Mouse (Mus musculus) urinary bladder, postnatal 25 days (tissue): Measurements from ENCODE around the gene Malsu1.

ENCODE experiments used
- DNase-seq: peaks from one replicate; pipeline ENCODE4 v3.0.0; 2022; ENCODE audit warnings: low spot score

Malsu1 gene

GRCm38 (mm10) chr6:49073304-49074116 is at the start of gene Malsu1:
Malsu1 (plus strand) TSS chr6:49073795.
- DNase-seq: peak; percentile 94

GRCm38 (mm10) chr6:49025290-49025689 is 48.3 kb upstream of the Malsu1 start:
- no peak for DNase-seq

GRCm38 (mm10) chr6:49026496-49026895 is 47.1 kb upstream of the Malsu1 start:
- no peak for DNase-seq

GRCm38 (mm10) chr6:49028019-49028418 is 45.6 kb upstream of the Malsu1 start:
- no peak for DNase-seq

- no peak for DNase-seq
These were observed 44.9 kb upstream of the Malsu1 start for GRCm38 (mm10) chr6:49028708-49029107.

GRCm38 (mm10) chr6:49031230-49031629 is 42.4 kb upstream of the Malsu1 start:
- DNase-seq: no peak

GRCm38 (mm10) chr6:49032783-49033182 is 40.8 kb upstream of the Malsu1 start:
- DNase-seq: no peak

GRCm38 (mm10) chr6:49036275-49037267 is 37.0 kb upstream of the Malsu1 start, which contains the start of gene Gpnmb:
Gpnmb (plus strand) TSS chr6:49036546.
- DNase-seq: no peak

GRCm38 (mm10) chr6:49037268-49037662 is 36.3 kb upstream of the Malsu1 start:
- no peak for DNase-seq

- peak; percentile 69 for DNase-seq
These were observed 34.0 kb upstream of the Malsu1 start for GRCm38 (mm10) chr6:49039470-49040180.

GRCm38 (mm10) chr6:49046502-49046901 is 27.1 kb upstream of the Malsu1 start:
- DNase-seq: no peak

GRCm38 (mm10) chr6:49046976-49047375 is 26.6 kb upstream of the Malsu1 start:
- DNase-seq: no peak

- no peak for DNase-seq
These were observed 25.7 kb upstream of the Malsu1 start for GRCm38 (mm10) chr6:49047848-49048247.

- DNase-seq: no peak
These were observed 25.2 kb upstream of the Malsu1 start for GRCm38 (mm10) chr6:49048395-49048794.

- DNase-seq: no peak
These were observed 22.8 kb upstream of the Malsu1 start for GRCm38 (mm10) chr6:49050677-49051410.

GRCm38 (mm10) chr6:49052191-49052590 is 21.4 kb upstream of the Malsu1 start:
- no peak for DNase-seq

- no peak for DNase-seq
These were observed 18.3 kb upstream of the Malsu1 start for GRCm38 (mm10) chr6:49055256-49055733.

GRCm38 (mm10) chr6:49056009-49056408 is 17.6 kb upstream of the Malsu1 start:
- no peak for DNase-seq

GRCm38 (mm10) chr6:49057053-49058021 is 16.3 kb upstream of the Malsu1 start:
- peak; percentile 80 for DNase-seq

- no peak for DNase-seq
These were observed 5.2 kb upstream of the Malsu1 start for GRCm38 (mm10) chr6:49068361-49068760.
